Mouse (Mus musculus) megakaryocyte, embryonic 14.5 days (primary cell): Measurements from ENCODE around the gene Stk32c.

Source experiments
- FLI1 ChIP-seq: IDR thresholded peaks from 2 replicates; pipeline ENCODE4 v1.6.1; 2012; ENCODE audit warnings: low read length, inconsistent platforms, mixed read lengths
- GATA1 ChIP-seq: IDR thresholded peaks from 3 replicates; pipeline ENCODE4 v1.6.1; 2012; ENCODE audit warnings: mixed read lengths, low read length, inconsistent platforms, borderline replicate concordance

DNA sequence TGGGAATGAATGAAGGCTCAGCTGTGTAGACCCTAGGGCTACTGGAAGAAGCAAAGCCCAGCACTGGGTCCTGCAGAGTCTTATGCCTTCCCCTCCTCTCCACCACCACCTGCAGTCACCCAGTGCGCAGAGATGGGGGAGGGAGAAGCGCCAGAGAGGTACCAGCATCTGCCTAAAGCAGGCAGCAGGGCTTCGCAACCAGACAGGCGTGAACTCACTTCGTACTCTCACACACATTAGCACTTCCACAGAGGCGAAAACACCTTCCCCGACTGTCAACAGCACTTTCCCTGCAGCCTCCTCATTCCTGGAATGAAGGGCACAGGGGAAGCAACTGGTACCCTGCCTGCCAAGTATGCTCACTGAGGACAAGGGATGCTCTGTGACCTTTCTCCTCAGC lies 63.7 kb downstream of the Stk32c start:
- no peak for TF ChIP-seq GATA1
- no peak for TF ChIP-seq FLI1
